Mouse (Mus musculus) cerebellum, postnatal 4 days (tissue): ENCODE data around the gene Cdk17.

Source experiments
- DNase-seq, 2 experiments: peaks; one replicate each; pipeline ENCODE4 v3.0.0; 2022; ENCODE audit warnings: low spot score in 2 of 2, mixed read lengths in 1 of 2

Cdk17 gene

GRCm38 (mm10) chr10:93283258-93283657, 122.6 kb downstream of the Cdk17 start:
- no peak for DNase-seq

GRCm38 (mm10) chr10:93285489-93285888, 124.8 kb downstream of the Cdk17 start:
- no peak for DNase-seq

- DNase-seq, result no peak
These were observed 127.0 kb downstream of the Cdk17 start for GRCm38 (mm10) chr10:93287551-93288145.

DNA sequence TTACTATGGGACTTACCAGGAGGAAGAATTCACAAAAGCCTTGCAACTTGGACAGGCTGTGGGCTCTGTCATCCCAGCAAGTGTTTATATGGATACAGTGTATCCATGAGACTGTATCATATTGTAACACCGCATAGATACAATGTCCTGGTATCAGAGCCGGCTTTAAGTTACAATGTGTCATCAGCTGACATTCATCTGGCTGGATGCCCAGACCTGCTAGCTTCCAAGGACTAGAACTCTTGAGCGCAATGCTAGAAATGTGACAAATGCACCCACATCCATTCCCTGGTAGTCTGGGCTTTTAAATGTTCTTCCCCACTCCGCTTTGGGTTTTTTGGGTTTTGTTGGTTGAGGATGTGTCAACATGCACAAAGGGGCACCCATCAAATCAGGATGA, 127.7 kb downstream of the Cdk17 start:
- no peak for DNase-seq

GRCm38 (mm10) chr10:93289404-93289803, 128.7 kb downstream of the Cdk17 start:
- DNase-seq, result no peak

DNA sequence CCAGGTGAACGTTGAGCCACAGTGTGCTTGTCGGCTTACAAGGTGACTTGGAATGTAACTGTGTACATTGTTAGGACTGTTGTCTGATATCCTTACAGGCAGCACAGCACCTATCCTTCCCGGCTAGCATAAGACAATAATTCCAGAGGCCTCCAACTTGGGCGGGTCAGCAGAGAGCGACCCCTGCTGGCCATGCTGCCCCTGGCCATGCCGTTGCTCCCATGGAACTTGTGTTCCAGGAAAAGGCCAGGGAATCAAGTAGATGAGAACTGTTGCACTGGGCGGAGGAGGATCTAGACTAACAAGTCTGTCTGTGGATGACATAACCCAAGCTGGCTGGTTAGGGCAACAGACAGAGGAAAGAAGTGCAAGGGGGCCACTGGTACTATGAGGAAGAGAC, 130.7 kb downstream of the Cdk17 start:
- DNase-seq, result peak in 1 of 2 experiments; percentile 64

- peak; percentile 74 to 86 for DNase-seq
These were observed 131.2 kb downstream of the Cdk17 start for GRCm38 (mm10) chr10:93291843-93292242.

DNA sequence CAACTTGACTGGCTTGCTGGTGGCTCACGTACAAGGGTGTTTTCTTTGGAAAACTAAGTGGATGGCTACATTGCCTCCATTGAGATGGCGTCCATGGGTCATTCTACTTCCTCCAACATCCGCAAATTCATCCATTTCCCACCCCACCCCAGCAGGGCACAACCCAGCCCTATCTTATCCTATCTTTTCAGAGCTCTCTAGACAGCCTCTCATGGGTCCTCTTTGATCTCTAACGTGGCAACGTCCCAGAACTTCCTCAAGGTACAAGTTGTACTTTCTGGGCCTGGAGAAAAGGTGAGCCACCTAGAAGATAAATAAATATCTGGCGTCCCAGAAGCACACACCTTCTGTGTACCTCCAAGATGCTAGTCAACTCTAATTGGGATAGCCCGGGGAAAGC, 132.9 kb downstream of the Cdk17 start:
- no peak for DNase-seq

DNA sequence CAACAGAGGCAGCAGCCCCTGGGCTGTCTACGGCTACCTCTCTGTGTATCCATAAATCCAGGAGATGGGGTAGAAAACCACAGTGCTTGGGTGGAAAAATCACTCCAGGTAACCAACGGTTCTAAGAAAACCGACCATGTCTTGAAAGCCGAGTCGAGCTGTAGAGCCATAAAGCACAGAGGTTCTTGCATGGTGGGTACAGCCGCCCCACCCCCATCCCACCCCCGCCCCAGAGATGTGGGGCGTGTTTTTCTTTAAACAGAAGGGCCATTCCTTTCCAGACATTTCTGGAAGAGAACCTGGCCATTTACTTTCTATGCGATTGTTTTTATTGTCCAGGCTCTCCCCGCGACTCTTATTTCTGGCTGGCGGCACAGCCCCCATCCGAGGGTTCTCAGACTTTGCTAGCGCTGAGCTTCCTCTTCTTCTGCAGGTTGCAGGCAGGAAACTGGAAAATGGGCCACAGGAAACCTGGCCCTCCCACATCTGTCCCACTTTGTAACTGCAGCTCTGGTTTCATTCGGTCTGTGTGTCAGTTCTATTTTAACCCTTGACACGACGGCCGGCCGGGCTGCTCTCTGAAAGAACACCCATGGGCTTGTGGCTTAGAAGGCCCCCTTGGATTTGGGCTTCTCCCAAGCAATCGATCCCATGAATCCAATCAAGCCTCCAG, 134.0 kb downstream of the Cdk17 start:
- no peak for DNase-seq

- no peak for DNase-seq
These were observed 137.1 kb downstream of the Cdk17 start for GRCm38 (mm10) chr10:93297774-93298173.

GRCm38 (mm10) chr10:93298208-93298607, 137.5 kb downstream of the Cdk17 start:
- no peak for DNase-seq

DNA sequence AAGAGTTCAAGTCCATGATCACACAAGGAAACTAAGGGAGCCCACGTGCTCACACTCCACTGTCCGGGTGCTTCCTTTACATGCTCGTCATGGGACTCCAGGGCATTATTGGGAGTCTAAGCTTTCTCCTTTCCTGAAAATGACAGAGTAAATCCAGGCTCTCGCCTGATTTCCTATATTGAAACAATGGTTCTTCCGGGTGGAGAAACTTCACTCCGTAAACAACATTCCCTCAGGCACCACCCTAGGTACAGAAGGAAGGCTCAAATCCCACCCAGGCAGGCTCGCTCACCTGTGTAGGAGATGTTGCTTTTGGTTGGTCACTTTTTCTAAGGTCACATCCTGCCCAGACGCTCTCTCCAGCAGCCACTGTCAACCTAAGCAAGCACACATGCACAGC, 141.2 kb downstream of the Cdk17 start:
- no peak for DNase-seq

DNA sequence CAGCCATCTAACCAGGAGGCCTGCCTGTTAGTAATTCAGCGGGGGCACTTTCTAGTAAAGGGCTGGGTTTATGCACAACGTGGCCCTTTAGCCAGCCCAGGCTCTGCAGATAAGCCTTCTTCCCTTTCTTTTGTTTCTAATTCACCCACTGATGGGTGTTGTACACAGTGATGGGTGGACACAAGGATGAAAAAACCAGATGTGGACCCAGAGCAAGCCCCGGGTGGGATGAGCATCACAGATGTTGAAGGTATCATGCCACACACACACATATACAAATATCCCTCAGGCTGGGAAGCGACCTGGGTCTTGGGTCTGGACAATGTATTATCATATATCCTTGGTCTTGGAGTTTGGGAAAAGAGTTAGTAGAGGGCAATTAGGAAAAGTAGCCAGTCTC, 142.6 kb downstream of the Cdk17 start:
- DNase-seq, result no peak

- DNase-seq, result no peak
These were observed 145.3 kb downstream of the Cdk17 start for GRCm38 (mm10) chr10:93305946-93306345.

GRCm38 (mm10) chr10:93306367-93306766, 145.7 kb downstream of the Cdk17 start:
- no peak for DNase-seq

DNA sequence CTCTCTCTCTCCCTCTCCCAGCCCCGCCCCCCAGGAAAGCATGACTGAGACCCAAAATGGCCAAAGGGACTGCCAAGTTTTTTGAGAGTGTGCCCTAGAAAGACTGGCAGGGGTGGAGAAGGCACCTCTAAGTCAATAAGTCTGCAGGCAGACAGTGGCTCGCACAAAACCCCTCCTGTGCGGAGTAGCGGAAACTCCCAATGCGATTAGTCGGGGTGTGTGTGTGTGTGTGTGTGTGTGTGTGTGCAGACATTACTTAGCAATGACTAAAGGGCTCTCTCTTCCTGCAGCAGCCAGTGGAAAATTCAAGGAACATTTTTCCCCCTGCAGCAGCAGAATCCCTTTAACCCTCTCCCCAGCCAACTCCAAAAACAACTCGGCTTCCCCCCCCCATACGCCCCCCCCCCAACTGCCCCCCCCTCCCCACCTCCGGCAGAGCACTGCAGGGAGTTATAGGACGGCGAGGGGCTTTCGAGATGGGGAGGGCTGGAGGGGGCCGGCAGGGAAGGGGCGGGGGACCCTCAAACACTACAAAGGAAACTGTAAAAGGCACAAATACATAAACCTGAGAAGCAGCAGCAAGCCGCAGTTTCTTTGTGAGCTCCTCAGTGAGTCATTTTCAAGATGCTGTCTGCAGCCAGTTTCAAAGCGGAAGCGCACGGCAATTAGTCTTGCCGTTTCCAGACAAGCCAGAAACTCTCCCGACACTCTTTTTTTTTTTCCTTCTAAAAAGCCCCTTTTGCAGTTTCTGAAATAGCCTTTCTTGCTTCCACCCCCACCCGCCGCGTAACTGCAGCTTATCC, 148.7 kb downstream of the Cdk17 start:
- DNase-seq, result peak in 1 of 2 experiments; percentile 22

- peak in 1 of 2 experiments; percentile 27 for DNase-seq
These were observed 149.4 kb downstream of the Cdk17 start for GRCm38 (mm10) chr10:93309934-93310621.

GRCm38 (mm10) chr10:93310721-93311411, 150.2 kb downstream of the Cdk17 start, which contains the start of gene Elk3:
Gene Elk3, minus strand, starts transcription at chr10:93311135.
- DNase-seq, result peak in 1 of 2 experiments; percentile 25

GRCm38 (mm10) chr10:93311576-93311975, 150.9 kb downstream of the Cdk17 start:
- no peak for DNase-seq
